Mouse (Mus musculus) bone marrow macrophage, adult 2 months (primary cell): ENCODE data around the gene Aasdh.

Experiments
- CTCF ChIP-seq: IDR thresholded peaks from 2 replicates; pipeline ENCODE4 v1.5.1; 2012; ENCODE audit warnings: low read depth, mild to moderate bottlenecking, low read length, moderate library complexity
- POLR2A ChIP-seq: IDR thresholded peaks from 2 replicates; pipeline ENCODE4 v1.6.1; 2012; ENCODE audit warnings: mild to moderate bottlenecking, low read depth, low read length, borderline replicate concordance

GRCm38 (mm10) chr5:76941975-76942374 is 36.7 kb upstream of the Aasdh start:
- TF ChIP-seq CTCF (no peak), POLR2A (no peak)
